Mouse (Mus musculus) mammary gland, adult 2 months (tissue): ENCODE results near the gene Plscr2. TPM values are rescaled to one million over a fixed set of nuclear protein-coding genes. Genes with fewer than 3 reads are reported as not detected.

Experiments used
- polyA plus RNA-seq: library from polyadenylated mRNA; depleted of rRNA; stranded (reverse); fragments of >200 nt; gene quantifications from 2 replicates; pipeline ENCODE4 v1.2.3, GENCODE M21; 2012; ENCODE audit warnings: low replicate concordance; rRNA removed

The Plscr2 gene
- polyA plus RNA-seq, result 5.1 and 7.4 TPM in 2 replicates

DNA sequence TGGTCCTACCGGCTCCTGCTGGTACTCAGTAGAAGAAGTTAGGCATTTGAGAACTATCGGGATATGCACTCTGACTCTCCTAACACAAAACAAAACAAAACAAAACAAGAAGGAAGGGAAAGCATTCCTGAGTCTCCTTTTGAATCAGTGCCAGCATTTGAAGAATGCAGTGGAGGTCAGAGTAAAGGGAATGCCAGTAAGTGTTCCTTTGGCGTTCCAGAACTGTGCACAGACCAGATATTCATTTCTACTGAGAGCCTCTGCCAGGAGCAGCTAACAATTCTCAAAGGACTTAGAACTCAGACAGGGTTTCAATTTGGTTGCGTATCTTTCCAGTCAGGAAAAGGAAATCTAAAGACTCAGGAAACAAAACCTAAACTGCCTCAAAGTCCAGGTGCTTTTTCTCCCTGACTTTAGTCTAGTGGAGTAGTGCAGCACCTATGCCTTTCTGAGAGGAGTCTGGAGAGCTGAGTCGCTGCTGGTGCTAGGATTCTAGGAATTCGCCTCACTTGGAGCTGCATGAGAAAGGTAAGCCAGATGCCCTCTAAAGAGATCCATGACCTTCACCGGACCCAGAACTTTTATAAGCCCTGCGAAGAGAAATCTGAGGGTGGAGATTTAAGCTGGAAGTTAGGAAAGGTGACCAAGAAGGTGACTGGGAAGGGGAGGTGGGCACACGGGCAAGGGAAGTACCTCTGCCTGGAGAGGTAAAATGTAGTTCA is at the start of gene Plscr2:
Plscr2 (plus strand) TSS at position 117 of the 722 bp plus-strand sequence.

DNA sequence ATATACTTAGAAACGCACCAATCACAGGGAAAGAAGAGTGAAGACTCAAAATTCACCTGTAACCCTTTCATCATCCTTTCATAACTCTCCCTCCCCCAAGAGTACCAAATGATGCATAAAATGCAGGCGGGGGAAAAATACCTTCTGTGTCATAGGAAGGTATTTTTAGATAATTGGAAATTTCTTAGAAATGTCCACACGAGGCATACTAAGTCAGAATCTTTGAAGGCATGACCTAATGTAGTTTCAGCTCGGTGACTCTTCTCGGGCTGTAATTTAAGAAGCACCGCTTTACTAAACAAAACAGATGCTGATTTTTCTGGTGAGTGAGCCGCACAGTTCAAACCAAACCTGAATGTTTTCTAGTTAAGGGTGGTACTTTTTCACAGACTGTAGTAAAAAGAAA is 26.0 kb upstream of the Plscr2 start, which contains the start of gene Plscr1:
Plscr1 (plus strand) TSS at position 304 of the 406 bp plus-strand sequence.

DNA sequence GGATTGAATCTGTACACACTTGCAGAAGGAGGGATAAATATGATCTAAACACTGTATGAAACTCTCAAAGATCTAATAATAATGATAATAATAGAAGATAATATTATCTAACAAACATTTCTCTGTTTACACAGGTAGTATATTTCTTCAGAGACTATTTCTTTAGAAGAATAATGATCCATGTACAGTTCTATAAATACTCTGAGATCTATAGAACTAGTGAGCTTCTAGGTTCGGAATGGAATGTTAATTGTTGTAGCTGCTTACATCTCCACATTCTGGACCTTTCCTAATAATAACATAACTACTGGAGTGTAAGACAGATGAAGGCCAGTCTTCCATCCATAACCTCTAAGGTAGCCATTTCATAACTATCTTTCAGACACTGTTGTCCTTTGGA is 33.7 kb downstream of the Plscr2 start, which contains the start of gene 1700057G04Rik:
1700057G04Rik (plus strand) TSS at position 301 of the 400 bp plus-strand sequence.

Other genes starting within 250 kb of the Plscr2 start
- gene Plscr5, start 82.7 kb upstream of the Plscr2 start, polyA plus RNA-seq, result not detected in 2 replicates
- 4.9 and 7.3 TPM in 2 replicates for gene Plscr1, start 25.9 kb upstream of the Plscr2 start, polyA plus RNA-seq
- gene 1700057G04Rik, start 33.8 kb downstream of the Plscr2 start, polyA plus RNA-seq, result not detected in 2 replicates
- 10.4 and 14.8 TPM in 2 replicates for gene Plscr4, start 181.8 kb downstream of the Plscr2 start, polyA plus RNA-seq